Mouse (Mus musculus) olfactory bulb, adult 2 months (tissue): ENCODE measurements around the gene Gpm6a. TPM values are rescaled to one million over a fixed set of nuclear protein-coding genes. Genes with fewer than 3 reads are reported as not detected.

Experiments used
- H3K27ac ChIP-seq: fragments of 200-500 bp; 2 replicates; pipeline ENCODE4 v1.5.1; 2012; ENCODE audit warnings: low read depth, low read length; ENCODE audit not compliant: insufficient read depth
- H3K4me1 ChIP-seq: fragments of 200-500 bp; 2 replicates; pipeline ENCODE4 v1.6.1; 2012; ENCODE audit warnings: low read length; ENCODE audit not compliant: control insufficient read depth, insufficient read depth
- H3K4me3 ChIP-seq: fragments of 200-500 bp; 2 replicates; pipeline ENCODE4 v1.5.1; 2012; ENCODE audit warnings: mild to moderate bottlenecking, low read depth, low read length, moderate library complexity; ENCODE audit not compliant: insufficient read depth
- CTCF ChIP-seq: fragments of 200-500 bp; IDR thresholded peaks from 2 replicates; pipeline ENCODE4 v1.5.1; 2012; ENCODE audit warnings: low read depth, mild to moderate bottlenecking, low read length, moderate library complexity; ENCODE audit not compliant: insufficient read depth
- POLR2A ChIP-seq: fragments of 200-500 bp; IDR thresholded peaks from 2 replicates; pipeline ENCODE4 v1.6.1; 2012; ENCODE audit warnings: mild to moderate bottlenecking, low read depth, low read length, moderate library complexity; ENCODE audit not compliant: insufficient read depth
- WGBS: fragments of 180-500 bp; shearing (Covaris S2); methylation state at CpG from one replicate; pipeline ENCODE4 v1.1.7; 2018; 5-methylcytosine and 5-hydroxymethylcytosine counted together
- polyA plus RNA-seq: library from polyadenylated mRNA; stranded (reverse); fragments of >200 nt; gene quantifications from 2 replicates; pipeline ENCODE4 v1.2.4, GENCODE M21; 2012; ENCODE audit warnings: low replicate concordance; ENCODE audit not compliant: missing spikeins, insufficient read depth, insufficient read length

Gpm6a gene
- polyA plus RNA-seq, 1 experiment, result 126 TPM

GRCm38 (mm10) chr8:54991840-54992609, 37.4 kb downstream of the Gpm6a start:
- Histone ChIP-seq H3K4me3 (no peak overlapping the region), H3K27ac (no peak overlapping the region), H3K4me1 (peaks cover 2% of the 10 kb centered on the region; the same call in 1 of the 2 replicates)
- TF ChIP-seq POLR2A, result no peak
- TF ChIP-seq CTCF, result no peak
- 36% methylated on average over 3 of the region's 3 CpGs for WGBS

DNA sequence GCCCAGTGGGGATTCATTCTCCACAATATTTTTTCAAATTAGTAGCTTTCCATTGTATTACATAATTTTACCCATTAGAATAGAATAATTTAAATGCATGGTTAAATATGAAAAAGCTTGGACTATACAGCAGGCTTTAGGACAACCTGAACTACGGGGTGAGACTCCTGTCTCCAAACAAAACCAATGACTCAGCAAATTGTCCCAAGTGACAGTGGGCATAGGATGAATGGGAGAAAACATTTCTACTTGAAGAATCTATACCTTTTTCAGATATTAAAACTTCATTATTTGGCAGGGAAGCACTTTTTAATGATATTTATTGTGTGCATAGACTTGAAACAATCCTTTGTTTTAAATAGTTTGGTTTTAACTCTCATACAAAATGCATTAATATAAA, 41.0 kb downstream of the Gpm6a start:
- WGBS, result 84% methylated on average over 1 of the region's 1 CpGs
- Histone ChIP-seq H3K4me3 (no peak overlapping the region), H3K4me1 (no peaks in the 10 kb centered on the region), H3K27ac (no peak overlapping the region)
- TF ChIP-seq CTCF (no peak), POLR2A (no peak)

DNA sequence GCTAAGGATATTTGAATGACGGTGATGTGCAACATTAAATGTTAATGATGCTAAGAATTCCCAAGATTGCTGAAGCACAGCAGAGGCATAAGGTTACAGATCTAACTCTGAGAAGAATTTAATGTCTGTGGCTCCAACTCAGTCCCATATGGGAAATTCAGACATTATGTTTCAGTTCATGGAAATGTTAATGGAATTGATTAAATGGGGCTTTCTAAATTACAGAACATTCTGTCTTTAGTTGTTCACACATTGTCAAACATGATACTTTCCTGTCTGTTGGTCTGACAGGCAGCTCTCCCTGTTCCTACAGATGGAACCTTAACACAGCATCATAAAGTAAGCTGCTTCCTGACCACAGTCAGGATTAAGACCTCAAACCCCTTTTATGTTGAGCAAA, 47.8 kb downstream of the Gpm6a start:
- TF ChIP-seq POLR2A, result no peak
- no peak for TF ChIP-seq CTCF

DNA sequence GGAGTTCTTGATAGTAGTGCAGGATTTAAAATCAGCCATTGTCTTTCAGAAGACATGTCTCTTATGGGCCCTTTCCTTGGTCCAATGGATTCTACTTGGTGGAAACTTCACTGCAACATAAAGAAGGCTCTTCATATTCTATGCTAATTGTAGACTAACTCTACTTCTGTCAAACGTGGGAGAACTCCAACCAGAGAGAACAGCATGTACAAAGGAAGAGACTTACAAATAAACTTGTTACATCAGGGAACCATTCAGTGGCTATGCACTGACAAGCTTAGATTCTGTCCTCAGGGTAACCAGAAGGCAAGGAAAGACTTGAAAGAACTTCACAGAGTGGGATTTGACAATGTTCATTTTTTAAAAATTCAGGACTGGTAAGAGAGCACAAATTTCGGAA, 48.3 kb downstream of the Gpm6a start:
- 52% methylated on average over 2 of the region's 2 CpGs for WGBS
- Histone ChIP-seq H3K4me1 (no peaks in the 10 kb centered on the region), H3K27ac (no peak overlapping the region), H3K4me3 (no peak overlapping the region)
- TF ChIP-seq CTCF (no peak), POLR2A (no peak)

More for the DNA sequence above, 47.8 kb downstream of the Gpm6a start:
- Histone ChIP-seq H3K27ac (no peak overlapping the region), H3K4me3 (no peak overlapping the region), H3K4me1 (no peaks in the 10 kb centered on the region)
- 85% methylated on average over 1 of the region's 1 CpGs for WGBS

GRCm38 (mm10) chr8:55012228-55012627, 57.6 kb downstream of the Gpm6a start:
- Histone ChIP-seq H3K4me1 (no peaks in the 10 kb centered on the region), H3K4me3 (no peak overlapping the region), H3K27ac (no peak overlapping the region)
- TF ChIP-seq CTCF (no peak), POLR2A (no peak)
- WGBS, result 56% methylated on average over 2 of the region's 2 CpGs

DNA sequence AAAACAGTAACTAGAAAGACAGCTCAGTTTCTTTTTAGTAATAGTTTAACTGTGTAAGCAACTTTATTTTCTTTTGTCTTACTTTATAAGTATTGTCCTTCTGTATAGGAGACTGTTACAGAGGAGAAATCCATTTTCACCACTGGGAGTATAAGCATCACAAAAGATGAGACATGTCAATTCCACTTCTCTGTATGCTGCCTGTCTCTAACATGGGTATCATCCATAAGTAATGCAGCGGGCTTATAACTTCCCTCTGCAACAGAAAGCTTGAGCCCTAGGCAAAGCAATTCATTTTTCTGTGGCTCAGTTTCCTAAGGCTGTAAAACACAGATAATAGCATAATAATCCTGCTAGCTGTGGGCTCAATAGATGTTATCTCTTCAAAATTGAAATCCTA, 62.4 kb downstream of the Gpm6a start:
- TF ChIP-seq POLR2A (no peak), CTCF (no peak)
- Histone ChIP-seq H3K4me1 (no peaks in the 10 kb centered on the region), H3K27ac (no peak overlapping the region), H3K4me3 (no peak overlapping the region)
- WGBS, result 92% methylated on average over 1 of the region's 1 CpGs

DNA sequence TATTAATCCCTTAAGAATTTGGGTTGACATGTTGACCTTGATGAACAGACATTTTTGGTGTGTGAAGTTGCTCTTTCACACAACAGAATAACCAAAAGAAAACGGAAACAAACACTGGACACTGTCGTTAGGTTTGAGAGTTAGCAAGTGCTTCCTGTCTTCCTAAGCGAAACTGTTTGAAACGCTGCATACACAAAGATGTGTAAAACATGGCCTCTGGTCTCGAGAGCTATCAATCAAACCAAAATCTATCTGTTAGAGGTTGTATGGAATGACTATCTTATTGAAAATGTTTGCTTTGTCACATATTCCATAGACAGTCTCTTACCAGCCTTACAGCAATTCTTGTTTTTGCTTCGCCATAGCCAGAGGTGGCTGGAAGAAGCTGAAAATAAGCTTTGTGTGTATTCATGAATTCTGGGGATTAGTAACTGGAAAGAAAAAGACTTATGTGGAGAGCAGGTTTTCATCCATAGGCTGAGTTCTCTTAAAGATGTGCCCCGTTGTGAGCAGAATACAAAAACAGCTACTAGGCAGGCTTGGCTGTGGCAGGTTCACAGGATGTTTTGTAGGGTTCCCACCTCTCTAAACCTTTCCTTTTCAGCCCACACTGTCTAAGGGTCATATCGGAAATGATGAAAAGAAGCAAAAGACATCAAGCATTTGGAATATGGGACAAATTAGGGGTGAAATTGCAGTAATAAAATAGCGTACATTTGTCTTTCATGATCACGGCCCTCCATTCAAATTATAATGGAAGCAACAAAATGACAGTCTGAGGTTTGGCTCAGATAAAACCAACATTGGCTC, 71.4 kb downstream of the Gpm6a start:
- WGBS, result 34% methylated on average over 10 of the region's 10 CpGs
- TF ChIP-seq POLR2A, result no peak
- no peak for TF ChIP-seq CTCF
- Histone ChIP-seq H3K4me1 (no peaks in the 10 kb centered on the region), H3K4me3 (no peak overlapping the region), H3K27ac (peak overlapping the region; percentile 66; the same call in 1 of the 2 replicates)

DNA sequence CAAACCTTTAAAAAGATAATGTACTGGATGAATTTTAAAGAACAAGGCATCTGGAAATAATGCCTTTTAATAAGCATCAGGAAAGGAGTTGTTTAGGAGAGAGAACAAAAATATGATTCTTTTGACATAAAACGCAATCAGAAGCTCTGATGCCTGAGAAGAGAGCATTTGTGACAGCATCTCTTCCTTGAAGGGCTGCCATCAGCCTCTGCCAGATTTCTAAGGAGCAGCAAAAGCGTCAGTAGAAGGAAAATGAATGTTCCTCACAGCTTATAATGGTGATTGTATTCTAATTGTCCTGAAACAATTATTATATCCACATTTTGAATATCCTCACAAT, 72.0 kb downstream of the Gpm6a start:
- Histone ChIP-seq H3K4me3 (no peak overlapping the region), H3K4me1 (no peaks in the 10 kb centered on the region), H3K27ac (no peak overlapping the region)
- 41% methylated on average over 2 of the region's 2 CpGs for WGBS
- TF ChIP-seq POLR2A (no peak), CTCF (no peak)

GRCm38 (mm10) chr8:55028371-55028770, 73.7 kb downstream of the Gpm6a start:
- Histone ChIP-seq H3K4me3 (no peak overlapping the region), H3K27ac (no peak overlapping the region), H3K4me1 (no peaks in the 10 kb centered on the region)
- TF ChIP-seq POLR2A (no peak), CTCF (no peak)
- WGBS, result 97% methylated on average over 2 of the region's 2 CpGs
